Mouse (Mus musculus) E14TG2a.4 (cell line): ENCODE results near the gene Lin9.
"Not testable (repeated sequence)": the region's sequence is repeated elsewhere in the genome, so short reads cannot be mapped to it uniquely, and the experiment has no call there.

Experiments
- H3K27me3 ChIP-seq: 2 replicates; pipeline ENCODE4 v1.6.1; 2014; ENCODE audit warnings: low read length, control low read depth; ENCODE audit not compliant: insufficient read depth
- H3K36me3 ChIP-seq: 2 replicates; pipeline ENCODE4 v1.6.1; 2014; ENCODE audit warnings: low read length, control low read depth; ENCODE audit not compliant: insufficient read depth
- H3K4me1 ChIP-seq: replicated peaks from 2 replicates; pipeline ENCODE4 v1.6.1; 2014; ENCODE audit warnings: low read depth, low read length, control low read depth
- H3K4me3 ChIP-seq: replicated peaks from 2 replicates; pipeline ENCODE4 v1.5.1; 2014; ENCODE audit warnings: mild to moderate bottlenecking, low read length
- H3K9me3 ChIP-seq: 2 replicates; pipeline ENCODE4 v1.6.1; 2014; ENCODE audit warnings: low read length, control low read depth
- CTCF ChIP-seq: conservative IDR thresholded peaks from 2 replicates; pipeline ENCODE4 v1.5.1; 2014; ENCODE audit warnings: low read length
- NANOG ChIP-seq: IDR thresholded peaks from 2 replicates; pipeline ENCODE4 v1.6.1; 2014; ENCODE audit warnings: borderline replicate concordance, low read length, mixed read lengths
- POU5F1 ChIP-seq: IDR thresholded peaks from 2 replicates; pipeline ENCODE4 v1.6.1; 2014; ENCODE audit warnings: low read length, borderline replicate concordance

Lin9 gene

GRCm38 (mm10) chr1:180622389-180622788, 18.6 kb upstream of the Lin9 start:
- no peak overlapping the region for H3K4me3 ChIP-seq
- H3K4me1 ChIP-seq, result no peaks in the 10 kb centered on the region
- no peaks in the 10 kb centered on the region for H3K36me3 ChIP-seq
- TF ChIP-seq CTCF, result no peak
- TF ChIP-seq NANOG, result no peak
- TF ChIP-seq POU5F1, result no peak
- no peaks in the 10 kb centered on the region for H3K27me3 ChIP-seq
- H3K9me3 ChIP-seq, result peaks cover 14% of the 10 kb centered on the region

- H3K36me3 ChIP-seq, result no peaks in the 10 kb centered on the region
- no peaks in the 10 kb centered on the region for H3K27me3 ChIP-seq
- no peaks in the 10 kb centered on the region for H3K9me3 ChIP-seq
- no peak overlapping the region for H3K4me3 ChIP-seq
- no peak for TF ChIP-seq POU5F1
- TF ChIP-seq CTCF, result peak; percentile 98
- no peaks in the 10 kb centered on the region for H3K4me1 ChIP-seq
Measured at GRCm38 (mm10) chr1:180623911-180624310, 17.0 kb upstream of the Lin9 start.

- no peak overlapping the region for H3K4me3 ChIP-seq
- H3K36me3 ChIP-seq, result no peaks in the 10 kb centered on the region
- TF ChIP-seq NANOG (no peak), CTCF (no peak), POU5F1 (no peak)
- H3K4me1 ChIP-seq, result no peaks in the 10 kb centered on the region
- H3K9me3 ChIP-seq, result no peaks in the 10 kb centered on the region
- H3K27me3 ChIP-seq, result no peaks in the 10 kb centered on the region
Measured at GRCm38 (mm10) chr1:180626141-180626540, 14.8 kb upstream of the Lin9 start.

GRCm38 (mm10) chr1:180637796-180638195, 3.2 kb upstream of the Lin9 start:
- H3K9me3 ChIP-seq, H3K27me3 ChIP-seq, H3K4me3 ChIP-seq, H3K36me3 ChIP-seq: not testable (repeated sequence)
- H3K4me1 ChIP-seq, result peaks cover 28% of the 10 kb centered on the region

- peaks cover 5% of the 10 kb centered on the region; the same call in 1 of the 2 replicates for H3K36me3 ChIP-seq
- H3K4me1 ChIP-seq, result peaks cover 29% of the 10 kb centered on the region
- peak overlapping the region; percentile 96 for H3K4me3 ChIP-seq
- no peaks in the 10 kb centered on the region for H3K9me3 ChIP-seq
- H3K27me3 ChIP-seq, result no peaks in the 10 kb centered on the region
- TF ChIP-seq POU5F1, result no peak
- TF ChIP-seq CTCF, result no peak
- no peak for TF ChIP-seq NANOG
Measured at GRCm38 (mm10) chr1:180639416-180640401, 1.2 kb upstream of the Lin9 start.

GRCm38 (mm10) chr1:180640605-180641125, 285 bp upstream of the Lin9 start:
- TF ChIP-seq POU5F1, result no peak
- Histone ChIP-seq H3K36me3 (peaks cover 6% of the 10 kb centered on the region; the same call in 1 of the 2 replicates), H3K9me3 (no peaks in the 10 kb centered on the region), H3K4me3 (peak overlapping the region; percentile 96), H3K27me3 (no peaks in the 10 kb centered on the region), H3K4me1 (peaks cover 29% of the 10 kb centered on the region)

GRCm38 (mm10) chr1:180641518-180642227, 723 bp downstream of the Lin9 start:
- Histone ChIP-seq H3K4me1 (peaks cover 29% of the 10 kb centered on the region), H3K36me3 (peaks cover 16% of the 10 kb centered on the region), H3K9me3 (no peaks in the 10 kb centered on the region), H3K27me3 (no peaks in the 10 kb centered on the region), H3K4me3 (peak overlapping the region; percentile 96)
- no peak for TF ChIP-seq POU5F1
- TF ChIP-seq CTCF, result no peak
- no peak for TF ChIP-seq NANOG

GRCm38 (mm10) chr1:180642228-180642564, 1.2 kb downstream of the Lin9 start:
- TF ChIP-seq POU5F1 (no peak), CTCF (no peak), NANOG (no peak)
- H3K36me3 ChIP-seq, result peaks cover 20% of the 10 kb centered on the region
- peak overlapping the region; percentile 96 for H3K4me3 ChIP-seq
- H3K4me1 ChIP-seq, result peaks cover 30% of the 10 kb centered on the region
- H3K27me3 ChIP-seq, result no peaks in the 10 kb centered on the region
- H3K9me3 ChIP-seq, result no peaks in the 10 kb centered on the region
